Mouse (Mus musculus) cerebellum, postnatal 4 days (tissue): ENCODE data around the gene Spaca3.

ENCODE experiments used
- DNase-seq, 2 experiments: peaks; one replicate each; pipeline ENCODE4 v3.0.0; 2022; ENCODE audit warnings: low spot score in 2 of 2, mixed read lengths in 1 of 2

The Spaca3 gene

DNA sequence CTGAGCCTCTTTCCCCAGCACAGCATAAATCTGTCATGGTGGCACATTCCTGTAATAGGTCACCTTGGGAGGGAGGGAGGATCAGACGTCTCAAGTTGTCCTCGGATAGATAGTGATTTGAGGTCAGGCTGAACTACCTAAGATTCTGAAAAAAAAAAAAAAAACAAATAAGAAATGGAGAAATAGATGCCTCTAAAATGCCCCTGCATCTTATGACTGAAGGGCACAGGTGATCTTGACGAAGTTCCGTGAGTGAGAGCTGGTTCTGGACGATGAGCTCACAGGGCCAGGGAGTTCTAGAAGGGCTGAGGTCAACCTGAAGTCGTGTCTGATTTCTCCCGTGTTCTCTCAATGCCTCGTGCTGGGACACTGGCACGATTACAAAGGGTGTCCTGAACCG is at the start of gene Spaca3:
Spaca3 (plus strand) TSS at position 301 of the 400 bp plus-strand sequence.
- no peak for DNase-seq

DNA sequence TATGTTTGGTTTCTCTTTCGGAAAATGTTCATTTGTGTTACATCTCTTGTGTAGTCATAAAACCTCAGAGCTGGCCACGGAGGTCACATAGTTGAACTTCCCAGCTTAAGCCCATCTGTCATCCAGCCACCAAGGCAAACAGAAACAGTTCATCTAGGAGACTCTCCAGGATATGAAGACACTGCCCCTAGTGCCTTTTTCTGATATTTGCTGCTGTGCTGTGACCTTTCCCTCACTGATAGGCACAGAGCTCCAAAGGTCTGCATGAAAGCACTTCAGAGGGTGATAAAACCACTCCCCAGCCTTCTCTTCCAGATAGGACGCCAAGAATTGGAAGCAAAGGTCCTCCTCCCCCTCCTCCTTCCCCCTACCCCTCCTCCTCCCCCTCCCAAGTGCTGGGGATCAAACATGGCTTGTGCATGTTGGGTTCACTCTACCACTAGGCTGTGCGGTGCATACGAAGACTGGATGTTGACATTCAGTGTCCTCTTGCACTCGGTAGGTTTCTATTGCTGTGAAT is 49.6 kb upstream of the Spaca3 start:
- no peak for DNase-seq

GRCm38 (mm10) chr11:80809666-80809992 is 48.5 kb upstream of the Spaca3 start:
- DNase-seq: no peak

DNA sequence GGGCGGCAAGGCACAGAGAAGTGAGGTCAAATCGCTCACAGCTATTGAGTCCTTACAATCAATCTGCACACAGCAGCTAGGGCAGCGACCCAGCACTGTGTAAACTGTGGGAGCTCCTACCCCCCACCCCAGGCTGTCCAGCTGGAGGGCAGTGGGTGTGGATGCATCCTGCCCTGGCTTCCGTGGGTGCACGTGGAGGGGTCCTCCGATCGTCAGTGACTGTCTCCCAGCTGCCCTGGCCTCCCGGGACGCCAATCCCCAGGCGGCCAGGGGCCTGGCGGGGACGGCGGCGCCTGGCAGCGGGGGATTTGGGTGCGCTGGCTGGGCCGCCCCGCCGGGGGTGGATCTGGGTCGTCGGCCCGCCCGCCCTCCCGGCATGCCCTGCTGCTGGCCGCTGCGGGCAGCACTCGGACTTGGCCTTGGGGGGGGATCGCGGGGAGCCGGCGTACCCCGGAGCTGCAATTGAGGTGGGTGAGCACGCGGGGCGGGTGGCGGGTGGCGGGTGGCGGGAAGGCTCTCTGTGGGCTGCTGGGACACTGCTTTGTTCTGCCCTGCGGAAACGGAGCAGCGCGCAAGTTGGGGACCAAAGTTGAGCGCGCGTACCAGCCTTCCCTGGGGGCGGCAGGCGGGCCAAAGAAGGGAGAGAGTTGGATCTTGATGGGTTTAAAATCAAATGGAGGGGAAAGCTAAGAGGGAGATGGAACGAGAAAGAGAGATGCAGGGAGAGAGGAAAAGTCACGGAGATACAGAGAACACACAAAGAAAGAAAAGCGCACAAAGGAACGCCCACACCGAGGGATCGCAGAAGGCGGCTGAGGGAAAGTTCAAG is 48.0 kb upstream of the Spaca3 start, which contains the start of gene Tmem98:
Tmem98 (plus strand) TSS at position 183 of the 829 bp plus-strand sequence.
- DNase-seq: no peak

- DNase-seq: no peak
Observed at GRCm38 (mm10) chr11:80811156-80811555, 47.0 kb upstream of the Spaca3 start.

DNA sequence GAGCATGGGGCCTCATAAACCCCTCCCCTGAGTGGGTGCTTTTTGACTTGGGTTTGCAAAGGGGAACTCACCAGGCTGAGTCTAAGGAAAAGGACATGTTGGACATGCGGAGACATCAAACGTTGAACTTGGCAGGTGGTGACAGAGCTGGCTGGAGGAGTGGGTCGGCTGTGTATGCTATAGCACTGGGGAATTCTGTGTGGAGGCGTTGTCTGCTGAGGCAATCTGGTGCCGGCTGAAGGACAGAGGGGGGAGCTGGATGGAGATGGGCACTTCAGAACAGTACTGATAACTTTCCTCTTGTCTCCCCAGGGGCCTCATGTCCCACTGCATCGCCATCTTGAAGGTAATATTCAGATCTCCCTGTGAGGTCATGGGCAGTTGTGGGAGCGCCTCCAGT is 42.8 kb upstream of the Spaca3 start:
- no peak for DNase-seq

DNA sequence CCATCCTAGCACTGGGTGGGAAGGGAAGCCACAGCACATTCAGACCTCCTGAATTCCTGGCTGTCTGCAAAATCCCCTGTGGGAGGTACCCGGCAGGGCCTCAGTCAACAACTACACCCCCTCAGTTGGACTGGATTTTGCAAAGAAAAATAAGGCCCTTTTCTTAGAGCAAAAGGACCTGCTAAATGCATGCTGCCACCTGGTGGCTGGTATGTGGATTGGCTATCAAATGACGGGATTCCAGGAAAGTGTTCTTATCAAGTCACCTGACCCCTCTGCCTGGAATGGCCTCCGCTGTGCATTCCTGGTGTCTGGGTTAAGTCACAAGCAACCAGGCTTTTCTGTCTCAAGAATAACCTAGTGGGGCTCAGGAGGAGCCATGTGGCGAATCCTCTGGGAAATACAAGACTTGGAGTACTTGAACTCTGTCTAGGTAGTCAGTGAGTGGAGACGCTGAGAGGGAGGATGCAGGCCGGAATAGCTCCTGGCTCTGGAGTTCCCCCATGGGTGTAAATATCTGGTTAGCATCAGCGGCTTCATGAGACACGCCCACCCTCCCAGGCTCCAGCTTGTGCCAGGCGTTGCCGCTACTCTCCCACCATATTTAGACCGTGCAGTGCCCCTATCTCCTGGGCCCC is 40.0 kb upstream of the Spaca3 start:
- peak in 1 of 2 experiments; percentile 59 for DNase-seq

- DNase-seq: no peak
Observed at GRCm38 (mm10) chr11:80820085-80820484, 38.1 kb upstream of the Spaca3 start.

DNA sequence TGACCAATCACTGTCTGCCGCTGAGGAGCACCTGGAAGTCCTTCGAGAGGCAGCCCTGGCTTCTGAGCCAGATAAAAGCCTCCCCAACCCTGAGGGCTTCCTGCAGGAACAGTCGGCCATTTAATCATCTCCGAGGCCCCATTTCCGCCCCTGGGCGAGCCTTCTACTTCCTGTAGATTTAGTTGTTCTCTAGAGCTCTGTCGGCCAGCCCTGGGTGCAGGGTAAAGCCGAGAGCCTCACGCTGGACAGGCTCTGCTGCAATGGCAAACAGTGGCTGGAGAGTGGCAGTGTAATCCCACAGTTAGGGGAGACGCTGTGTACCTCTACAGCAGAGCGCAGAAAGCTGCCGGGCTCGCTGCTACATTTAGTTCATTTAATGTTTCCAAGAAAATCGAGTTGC is 36.9 kb upstream of the Spaca3 start:
- no peak for DNase-seq

GRCm38 (mm10) chr11:80821794-80822193 is 36.4 kb upstream of the Spaca3 start:
- no peak for DNase-seq

GRCm38 (mm10) chr11:80835395-80835794 is 22.8 kb upstream of the Spaca3 start:
- DNase-seq: no peak

- DNase-seq: no peak
Observed at GRCm38 (mm10) chr11:80835841-80836240, 22.3 kb upstream of the Spaca3 start.

- DNase-seq: no peak
Observed at GRCm38 (mm10) chr11:80838724-80839123, 19.4 kb upstream of the Spaca3 start.

DNA sequence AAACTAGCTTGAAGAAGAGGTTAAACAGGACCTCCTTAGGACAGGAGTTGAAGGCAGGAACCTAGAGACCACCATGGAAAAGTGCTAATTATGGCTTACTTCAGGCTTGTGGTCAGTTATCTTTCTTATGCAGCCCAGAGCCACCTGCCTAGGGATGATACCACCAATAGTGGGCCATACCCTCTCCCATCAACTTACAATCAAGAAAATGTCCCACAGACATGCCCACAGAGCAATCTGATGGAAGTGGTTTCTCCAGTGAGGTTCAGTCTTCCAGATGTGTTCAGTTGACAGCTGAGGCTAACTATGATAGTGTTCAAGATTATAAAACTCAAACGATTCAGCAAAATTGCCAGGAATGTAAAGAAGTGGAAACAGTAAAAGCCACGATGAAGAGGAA is 14.7 kb upstream of the Spaca3 start:
- no peak for DNase-seq

- no peak for DNase-seq
Observed at GRCm38 (mm10) chr11:80845486-80845885, 12.7 kb upstream of the Spaca3 start.

DNA sequence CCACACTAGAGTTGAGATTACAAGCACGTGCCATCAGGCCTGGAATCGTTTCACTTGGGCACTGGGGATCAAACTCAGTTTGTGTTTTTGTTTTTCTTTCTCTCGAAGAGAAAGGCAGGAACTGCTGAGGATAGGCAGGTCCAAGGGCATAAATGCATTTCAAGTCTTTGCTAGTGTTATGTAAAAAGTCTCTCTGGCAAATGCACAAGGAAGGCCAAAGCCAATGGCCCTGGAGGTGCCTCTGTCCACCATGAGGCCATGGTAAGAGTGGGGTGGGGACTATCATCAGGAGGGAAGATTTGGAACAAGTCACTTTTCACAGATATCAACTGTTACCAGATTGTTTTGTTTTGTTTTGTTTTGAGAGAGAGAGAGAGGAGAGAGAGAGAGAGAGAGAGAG is 12.1 kb upstream of the Spaca3 start:
- no peak for DNase-seq

- DNase-seq: no peak
Observed at GRCm38 (mm10) chr11:80848131-80848530, 10.0 kb upstream of the Spaca3 start.

DNA sequence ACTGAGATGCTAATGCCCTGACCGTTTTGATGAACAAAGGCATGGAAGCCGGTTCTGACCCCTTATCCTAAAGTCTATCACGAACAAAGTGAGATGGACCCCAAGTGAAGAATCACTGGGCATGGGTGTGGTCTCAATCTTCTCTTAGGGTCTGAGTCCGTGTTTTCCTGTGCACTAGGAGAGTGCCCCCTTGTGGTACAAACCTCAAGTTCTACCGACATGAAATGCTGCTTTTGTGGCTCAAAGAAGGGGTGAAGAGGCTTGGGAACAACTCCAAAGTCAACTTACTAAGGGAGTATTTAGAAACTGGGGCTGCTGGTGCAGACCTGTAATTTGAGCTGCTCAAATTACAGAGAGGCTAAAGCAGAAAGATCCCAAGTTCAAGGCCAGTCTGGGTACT is 6.3 kb upstream of the Spaca3 start:
- DNase-seq: no peak

DNA sequence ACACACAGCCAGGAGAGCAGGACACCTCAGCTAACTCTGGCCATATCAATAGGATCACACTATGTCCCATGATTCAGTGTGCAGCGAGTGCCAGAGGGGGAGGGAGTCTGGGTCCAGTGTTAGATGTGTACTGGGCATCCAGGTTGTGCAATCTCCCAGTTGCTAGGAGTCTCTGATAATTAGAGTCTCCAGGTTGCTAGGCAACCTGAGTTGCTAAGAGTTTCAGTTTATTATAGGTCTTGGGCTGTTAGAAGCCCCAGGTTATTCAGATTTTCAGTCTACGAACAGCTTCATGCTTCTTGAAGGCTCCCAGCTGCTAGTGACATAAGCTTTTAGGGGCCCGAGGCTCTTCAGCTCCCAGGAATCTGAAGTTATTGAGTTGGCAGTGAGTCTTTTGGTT is 5.2 kb upstream of the Spaca3 start:
- DNase-seq: no peak

- DNase-seq: no peak
Observed at GRCm38 (mm10) chr11:80854430-80854829, 3.7 kb upstream of the Spaca3 start.

DNA sequence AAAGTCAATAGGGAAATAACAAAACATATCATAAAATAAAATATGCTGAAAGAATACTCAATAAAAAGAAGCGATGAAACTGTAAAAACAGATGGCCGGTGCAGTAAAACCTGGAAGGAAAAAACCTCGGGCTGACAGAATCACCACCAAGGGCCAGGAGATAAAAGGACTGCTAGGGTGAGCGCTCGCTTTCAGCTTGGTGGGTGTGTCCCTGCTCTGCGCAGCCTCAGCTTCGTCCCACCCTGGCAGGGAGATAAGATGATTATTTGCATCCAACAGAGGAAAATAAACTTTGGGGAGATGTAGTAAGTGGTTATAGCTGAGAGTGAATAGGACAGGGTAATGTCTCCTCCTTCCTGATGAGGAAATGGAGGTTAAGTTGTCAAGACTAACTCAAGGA is 3.3 kb upstream of the Spaca3 start:
- DNase-seq: no peak

DNA sequence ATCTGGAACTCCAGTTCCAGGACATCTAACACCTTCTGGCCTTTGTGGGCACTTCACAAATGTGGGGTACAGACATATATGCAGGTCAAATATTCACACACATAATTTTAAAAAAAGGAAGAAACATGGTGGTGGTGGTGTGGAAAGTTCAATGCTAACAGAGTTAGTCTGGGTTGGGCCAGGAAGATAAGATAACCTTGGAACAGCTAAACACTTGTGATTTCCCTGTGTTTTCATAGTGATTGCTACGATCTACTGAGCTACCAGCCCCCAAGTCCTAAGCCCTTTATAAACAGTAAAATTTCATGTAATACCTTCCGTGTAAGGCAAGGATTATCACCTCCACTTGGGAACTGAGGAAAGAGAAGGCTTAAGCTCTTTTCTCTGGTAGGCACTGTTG is 1.3 kb upstream of the Spaca3 start:
- no peak for DNase-seq

DNA sequence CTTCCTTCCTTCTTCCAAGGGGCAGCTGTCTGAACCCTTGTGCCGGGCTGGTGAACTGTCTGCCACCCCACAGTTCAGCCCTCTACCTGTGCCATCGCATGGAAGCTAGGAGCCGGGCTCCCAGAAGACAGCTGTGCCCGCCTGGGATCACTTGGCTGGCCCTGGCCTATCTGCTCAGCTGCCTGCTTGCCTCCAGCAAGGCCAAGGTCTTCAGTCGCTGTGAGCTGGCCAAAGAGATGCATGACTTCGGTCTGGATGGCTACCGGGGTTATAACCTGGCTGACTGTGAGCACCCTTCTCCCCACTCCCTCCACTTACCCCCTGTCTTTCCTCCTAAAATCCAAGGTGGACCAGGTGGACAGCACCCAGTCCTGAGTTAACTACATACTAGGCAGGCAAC is 4.8 kb downstream of the Spaca3 start:
- DNase-seq: no peak
